In genomic region chr8:121751407-121751806, GRCm38 (mm10) we compare ENCODE assay signal across 9 mouse cellular contexts.
DNase-seq lines count a peak whose midpoint lies in the region; ATAC-seq lines count a peak whose summit lies in the region.
"Had no signal": no experiment of that assay in that cellular context is flagged by ENCODE, and none has a peak within 500 bp of the region (broad histone marks: within the 10 kb centered on the region; RNA-seq: fewer than 3 reads in every experiment).

No protein-coding gene starts in this region.

- no peak for ATAC-seq in frontal cortex, adult (ENCODE audit: low TSS enrichment)

- peak; percentile 57 to 70 for DNase-seq in frontal cortex, postnatal 10 days (ENCODE audit: low spot score in 2 of 2)
- peak; percentile 28 for DNase-seq in urinary bladder, postnatal 25 days (ENCODE audit: low spot score)
- DNase-seq in urinary bladder, postnatal 10 days (ENCODE audit: low spot score) = no peak
- DNase-seq in cerebellum, postnatal 4 days (ENCODE audit: low spot score in 2 of 2) = peak; percentile 85 to 90
- DNase-seq in induced T-regulatory cell, adult 2 months (ENCODE audit: low read depth) = peak; percentile 81
- peak; percentile 30 for DNase-seq in lung, postnatal 25 days (ENCODE audit: low spot score)
- peak; percentile 69 for DNase-seq in splenic B cell, adult 2 months (ENCODE audit: low read depth, low spot score)

- H3K27me3 ChIP-seq in splenic B cell, adult 2 months (ENCODE audit: control insufficient read depth, insufficient read depth, low read length, poor library complexity, severe bottlenecking) = no peaks in the 10 kb centered on the region

- H3K36me3 ChIP-seq in splenic B cell, adult 2 months (ENCODE audit: control insufficient read depth, insufficient read depth, low read length, poor library complexity, severe bottlenecking) = no peaks in the 10 kb centered on the region
- H3K36me3 ChIP-seq: embryonic facial prominence, embryonic 13.5 days had no signal
